27 mouse cellular contexts compared by ENCODE assay signal in genomic region chr3:154075749-154076148, GRCm38 (mm10).
DNase-seq lines count a peak whose midpoint lies in the region; ATAC-seq and TF ChIP-seq lines count a peak whose summit lies in the region.
"Had no signal": no experiment of that assay in that cellular context is flagged by ENCODE, and none has a peak within 500 bp of the region (broad histone marks: within the 10 kb centered on the region; RNA-seq: fewer than 3 reads in every experiment).

No protein-coding gene starts in this region.

- TF ChIP-seq CTCF in forebrain, postnatal 0 days (IDR thresholded peaks at IDR 0.05; ENCODE audit: low read depth): no peak

- intact Hi-C loops in heart, postnatal 10 days (cut with DNase I): no loop called here

- no peak overlapping the region for H3K4me3 ChIP-seq in forebrain, postnatal 0 days (ENCODE audit: low read depth, low read length)
- H3K4me3 ChIP-seq in forebrain, embryonic 15.5 days: no peak overlapping the region
- 0 out of 2 replicates have a peak overlapping the region, but pooled peaks have one; percentile 3 for H3K4me3 ChIP-seq in heart, embryonic 10.5 days
- H3K4me3 ChIP-seq: embryonic facial prominence, embryonic 13.5 days; embryonic facial prominence, embryonic 15.5 days; erythroblast, embryonic 14.5 days; forebrain, embryonic 10.5 days; forebrain, embryonic 12.5 days had no signal

- H3K36me3 ChIP-seq in forebrain, postnatal 0 days (ENCODE audit: insufficient read depth): no peaks in the 10 kb centered on the region
- H3K36me3 ChIP-seq in forebrain, embryonic 15.5 days: no peaks in the 10 kb centered on the region
- no peaks in the 10 kb centered on the region for H3K36me3 ChIP-seq in heart, embryonic 10.5 days
- H3K36me3 ChIP-seq: embryonic facial prominence, embryonic 13.5 days; embryonic facial prominence, embryonic 15.5 days; forebrain, embryonic 10.5 days; forebrain, embryonic 12.5 days; G1E had no signal

- no peak overlapping the region for H3K4me2 ChIP-seq in forebrain, postnatal 0 days (ENCODE audit: low read depth)
- no peak overlapping the region for H3K4me2 ChIP-seq in forebrain, embryonic 15.5 days (replicated peaks)
- H3K4me2 ChIP-seq: embryonic facial prominence, embryonic 13.5 days; embryonic facial prominence, embryonic 15.5 days; forebrain, embryonic 12.5 days had no signal

- DNase-seq in forebrain, postnatal 0 days: no peak
- DNase-seq in heart, embryonic 10.5 days (ENCODE audit: low spot score): no peak
- no peak for DNase-seq in heart, postnatal 10 days
- peak; percentile 12 for DNase-seq in brain, adult 2 months (ENCODE audit: low read depth, low spot score)
- DNase-seq: adrenal gland, adult 8-10 months; adrenal gland, postnatal 14 days; adrenal gland, postnatal 36 days; B cell, adult 2 months; cerebellum, adult 11 months; cerebellum, adult 18-20 months; cerebellum, adult 8-10 months; cerebellum, adult 9-11 months; cerebellum, postnatal 14 days; cerebellum, postnatal 36 days; embryo, embryonic 11 days had no signal

- H3K27me3 ChIP-seq in forebrain, postnatal 0 days (ENCODE audit: insufficient read depth, low read length): no peaks in the 10 kb centered on the region
- H3K27me3 ChIP-seq in forebrain, embryonic 15.5 days: no peaks in the 10 kb centered on the region
- no peaks in the 10 kb centered on the region for H3K27me3 ChIP-seq in heart, embryonic 10.5 days (ENCODE audit: insufficient read depth, poor library complexity, severe bottlenecking)
- H3K27me3 ChIP-seq: CH12.LX; embryonic facial prominence, embryonic 13.5 days; forebrain, embryonic 12.5 days; Patski had no signal

- peak; percentile 68; the same call in 1 of the 2 replicates for ATAC-seq in forebrain, postnatal 0 days
- no peak for ATAC-seq in forebrain, embryonic 15.5 days (replicated peaks)
- ATAC-seq: activated CD4-positive, CD25-positive, alpha-beta regulatory T cell, adult 4 months; CD4-positive, CD25-positive, alpha-beta regulatory T cell, adult 4 months; forebrain, embryonic 14.5 days; Patski had no signal

- no peaks in the 10 kb centered on the region for H3K9me3 ChIP-seq in forebrain, postnatal 0 days (ENCODE audit: low read length)
- no peaks in the 10 kb centered on the region for H3K9me3 ChIP-seq in forebrain, embryonic 15.5 days
- H3K9me3 ChIP-seq in heart, embryonic 10.5 days: no peaks in the 10 kb centered on the region
- H3K9me3 ChIP-seq: embryonic facial prominence, embryonic 13.5 days; embryonic facial prominence, embryonic 15.5 days; forebrain, embryonic 10.5 days; forebrain, embryonic 12.5 days had no signal

- no peak overlapping the region for H3K9ac ChIP-seq in forebrain, postnatal 0 days
- no peak overlapping the region for H3K9ac ChIP-seq in forebrain, embryonic 15.5 days (replicated peaks)
- H3K9ac ChIP-seq: embryonic facial prominence, embryonic 13.5 days; embryonic facial prominence, embryonic 15.5 days; forebrain, embryonic 12.5 days had no signal

- H3K27ac ChIP-seq in forebrain, postnatal 0 days (ENCODE audit: low read depth, low read length): no peak overlapping the region
- no peak overlapping the region for H3K27ac ChIP-seq in forebrain, embryonic 15.5 days (replicated peaks)
- no peak overlapping the region for H3K27ac ChIP-seq in heart, embryonic 10.5 days
- H3K27ac ChIP-seq: embryonic facial prominence, embryonic 13.5 days; embryonic facial prominence, embryonic 15.5 days; forebrain, embryonic 10.5 days; forebrain, embryonic 12.5 days had no signal

- no peaks in the 10 kb centered on the region for H3K4me1 ChIP-seq in forebrain, postnatal 0 days (ENCODE audit: insufficient read depth)
- no peaks in the 10 kb centered on the region for H3K4me1 ChIP-seq in forebrain, embryonic 15.5 days
- peaks cover 6% of the 10 kb centered on the region; the same call in 1 of the 2 replicates for H3K4me1 ChIP-seq in heart, embryonic 10.5 days
- H3K4me1 ChIP-seq: embryonic facial prominence, embryonic 13.5 days; embryonic facial prominence, embryonic 15.5 days had no signal

- 65% methylated on average over 10 of the region's 10 CpGs for WGBS in forebrain, postnatal 0 days
- WGBS in forebrain, embryonic 15.5 days: 75% methylated on average over 10 of the region's 10 CpGs
- WGBS in heart, embryonic 10.5 days: 54% methylated on average over 10 of the region's 10 CpGs
